In the genomic region with DNA sequence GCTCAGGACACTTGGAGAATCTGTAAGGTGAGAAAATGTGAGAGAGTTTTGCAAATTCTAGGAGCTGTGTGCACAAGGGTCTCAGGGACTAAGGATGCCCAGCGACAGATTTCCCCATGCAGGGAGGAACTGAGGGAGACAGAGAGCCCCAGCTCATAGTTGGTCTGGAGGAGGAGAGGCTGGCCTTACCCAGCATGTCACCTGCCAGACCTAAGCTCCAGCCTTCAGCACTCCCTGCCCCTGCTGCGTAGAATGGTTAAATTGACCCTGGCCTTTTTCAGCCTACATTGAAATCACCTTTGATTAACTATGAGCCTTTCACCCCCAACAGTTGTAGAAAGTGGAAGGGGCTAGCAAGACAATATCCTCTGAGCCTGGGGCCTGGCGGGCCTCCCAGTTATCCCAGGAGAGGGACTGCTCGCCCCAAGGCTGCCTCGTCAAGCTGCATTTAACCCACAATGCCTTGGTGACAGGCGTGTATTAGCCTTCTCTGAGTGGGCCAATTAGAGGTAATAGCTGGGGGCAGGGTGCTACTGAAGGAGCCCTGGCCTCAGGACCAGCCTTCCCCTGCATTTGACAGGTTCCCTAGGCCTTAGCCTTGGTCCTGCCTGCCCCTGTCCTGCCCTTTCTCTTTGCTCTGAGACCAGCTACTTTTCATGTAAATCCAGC, we compare ENCODE assay signal across 14 mouse cellular contexts. TPM values are rescaled to one million over a fixed set of nuclear protein-coding genes. Genes with fewer than 3 reads are reported as not detected.
DNase-seq lines count a peak whose midpoint lies in the region; ATAC-seq and TF ChIP-seq lines count a peak whose summit lies in the region.
"Had no signal": no experiment of that assay in that cellular context is flagged by ENCODE, and none has a peak within 500 bp of the region (broad histone marks: within the 10 kb centered on the region; RNA-seq: fewer than 3 reads in every experiment).

No protein-coding gene starts in this region.

- H3K36me3 ChIP-seq in E14TG2a.4 (ENCODE audit: insufficient read depth, low read length), result no peaks in the 10 kb centered on the region
- H3K36me3 ChIP-seq in forebrain, postnatal 0 days (ENCODE audit: insufficient read depth), result no peaks in the 10 kb centered on the region
- H3K36me3 ChIP-seq in midbrain, embryonic 11.5 days (ENCODE audit: control insufficient read depth, insufficient read depth, low read length), result no peaks in the 10 kb centered on the region
- H3K36me3 ChIP-seq: embryonic facial prominence, embryonic 12.5 days; heart, embryonic 12.5 days; liver, embryonic 12.5 days had no signal

- peaks cover 41% of the 10 kb centered on the region for H3K4me1 ChIP-seq in E14TG2a.4 (replicated peaks; ENCODE audit: low read depth, low read length)
- H3K4me1 ChIP-seq in forebrain, postnatal 0 days (ENCODE audit: insufficient read depth), result no peaks in the 10 kb centered on the region
- peaks cover 25% of the 10 kb centered on the region for H3K4me1 ChIP-seq in midbrain, embryonic 11.5 days (ENCODE audit: control insufficient read depth, insufficient read depth, low read length)

- peak; percentile 11 for DNase-seq in embryo, embryonic 11.5 days (ENCODE audit: low read depth, low spot score)
- DNase-seq in forebrain, postnatal 0 days, result peak; percentile 35
- DNase-seq in midbrain, embryonic 11.5 days (ENCODE audit: low spot score, missing footprints), result peak; percentile 89
- no peak for DNase-seq in lung, adult 18-20 months
- no peak for DNase-seq in spleen, postnatal 10 days (ENCODE audit: low spot score in 2 of 2)
- no peak for DNase-seq in heart, postnatal 10 days
- DNase-seq in adrenal gland, adult 18-20 months (ENCODE audit: low spot score in 2 of 2), result no peak
- DNase-seq: lung, postnatal 36 days; thymus, postnatal 36 days had no signal

- H3K4me2 ChIP-seq in forebrain, postnatal 0 days (ENCODE audit: low read depth), result no peak overlapping the region
- no peak overlapping the region for H3K4me2 ChIP-seq in midbrain, embryonic 11.5 days
- H3K4me2 ChIP-seq: embryonic facial prominence, embryonic 12.5 days; heart, embryonic 12.5 days; liver, embryonic 12.5 days had no signal

- peak; percentile 88 for ATAC-seq in forebrain, postnatal 0 days
- peak; percentile 89 for ATAC-seq in midbrain, embryonic 11.5 days (ENCODE audit: low FRiP score)
- ATAC-seq: intestine, embryonic 16.5 days; liver, embryonic 12.5 days had no signal

- no peaks in the 10 kb centered on the region for H3K9me3 ChIP-seq in E14TG2a.4 (ENCODE audit: low read length)
- no peaks in the 10 kb centered on the region for H3K9me3 ChIP-seq in forebrain, postnatal 0 days (ENCODE audit: low read length)
- no peaks in the 10 kb centered on the region for H3K9me3 ChIP-seq in midbrain, embryonic 11.5 days (ENCODE audit: control insufficient read depth, low read length)
- H3K9me3 ChIP-seq: embryonic facial prominence, embryonic 12.5 days; heart, embryonic 12.5 days; liver, embryonic 12.5 days had no signal

- no peak overlapping the region for H3K9ac ChIP-seq in forebrain, postnatal 0 days
- peak overlapping the region; percentile 20; the same call in 1 of the 2 replicates for H3K9ac ChIP-seq in midbrain, embryonic 11.5 days (ENCODE audit: low read length)
- H3K9ac ChIP-seq: embryonic facial prominence, embryonic 12.5 days; heart, embryonic 12.5 days; liver, embryonic 12.5 days had no signal

- intact Hi-C loops in heart, postnatal 10 days (cut with DNase I), result no loop called here

- peak overlapping the region; percentile 35; the same call in 1 of the 2 replicates for H3K4me3 ChIP-seq in E14TG2a.4 (replicated peaks; ENCODE audit: low read length)
- H3K4me3 ChIP-seq in forebrain, postnatal 0 days (ENCODE audit: low read depth, low read length), result no peak overlapping the region
- H3K4me3 ChIP-seq in midbrain, embryonic 11.5 days (ENCODE audit: low read depth, low read length), result no peak overlapping the region
- H3K4me3 ChIP-seq: embryonic facial prominence, embryonic 12.5 days; heart, embryonic 12.5 days; liver, embryonic 12.5 days had no signal

- no peak overlapping the region for H3K27ac ChIP-seq in forebrain, postnatal 0 days (ENCODE audit: low read depth, low read length)
- peak overlapping the region; percentile 53 for H3K27ac ChIP-seq in midbrain, embryonic 11.5 days (ENCODE audit: low read depth, low read length)
- H3K27ac ChIP-seq: embryonic facial prominence, embryonic 12.5 days; liver, embryonic 12.5 days had no signal

- no peaks in the 10 kb centered on the region for H3K27me3 ChIP-seq in E14TG2a.4 (ENCODE audit: insufficient read depth, low read length)
- no peaks in the 10 kb centered on the region for H3K27me3 ChIP-seq in forebrain, postnatal 0 days (ENCODE audit: insufficient read depth, low read length)
- no peaks in the 10 kb centered on the region for H3K27me3 ChIP-seq in midbrain, embryonic 11.5 days (ENCODE audit: control insufficient read depth, insufficient read depth, low read length)
- H3K27me3 ChIP-seq: embryonic facial prominence, embryonic 12.5 days; heart, embryonic 12.5 days; liver, embryonic 12.5 days had no signal

- no peak for TF ChIP-seq CTCF in E14TG2a.4 (conservative IDR thresholded peaks at IDR 0.05; ENCODE audit: low read length)
- TF ChIP-seq CTCF in forebrain, postnatal 0 days (IDR thresholded peaks at IDR 0.05; ENCODE audit: low read depth), result no peak

- 21% methylated on average over 6 of the region's 6 CpGs for WGBS in forebrain, postnatal 0 days
- 24% methylated on average over 6 of the region's 6 CpGs for WGBS in midbrain, embryonic 11.5 days

RNA-seq across cellular contexts. Expression of gene Fgd5, which starts 25.6 kb away (rescaled TPM):
- total RNA-seq in forebrain, postnatal 0 days (2014; rRNA removed), result 9.3 and 13.0 TPM in 2 replicates
- 4.0 and 6.7 TPM in 2 replicates for polyA plus RNA-seq in forebrain, postnatal 0 days (2015; fragmentation: Nextera tagmentation; extraction: Ambion mirVana)
- 3.5 and 4.0 TPM in 2 replicates for polyA plus RNA-seq in midbrain, embryonic 11.5 days (2014; fragmentation: Nextera tagmentation; extraction: Ambion mirVana)
- 10 to 100 TPM; 34.1 to 38.2 TPM for total RNA-seq in heart, postnatal 10 days (2021)
- 10 to 100 TPM; 15.2 to 16.2 TPM for total RNA-seq in adrenal gland, adult 18-20 months (2021)

Comparison
In these comparisons a context has a peak if more than half of its experiments do, and no peak if none do; other contexts are left out.
1. DNase-seq: peak in embryo, embryonic 11.5 days (single experiment), forebrain, postnatal 0 days (single experiment) and midbrain, embryonic 11.5 days (single experiment); none in lung, adult 18-20 months (0 of 2), spleen, postnatal 10 days (0 of 2), heart, postnatal 10 days (0 of 2) and adrenal gland, adult 18-20 months (0 of 2).